In genomic region chr16:85807072-85807471, GRCm38 (mm10) we compare ENCODE assay signal across 8 mouse cellular contexts. TPM values are rescaled to one million over a fixed set of nuclear protein-coding genes. Genes with fewer than 3 reads are reported as not detected.
DNase-seq lines count a peak whose midpoint lies in the region; ATAC-seq lines count a peak whose summit lies in the region.

No protein-coding gene starts in this region.

- ATAC-seq in hindbrain, embryonic 11.5 days (ENCODE audit: low FRiP score) = no peak
- ATAC-seq in heart, embryonic 14.5 days (ENCODE audit: insufficient number of reproducible peaks, insufficient read depth, low FRiP score, low read depth) = no peak
- no peak for ATAC-seq in limb, embryonic 13.5 days (ENCODE audit: low FRiP score, low read depth)

- H3K4me1 ChIP-seq in hindbrain, embryonic 11.5 days (replicated peaks; ENCODE audit: control insufficient read depth, insufficient read depth, low read length) = no peaks in the 10 kb centered on the region
- H3K4me1 ChIP-seq in hindbrain, embryonic 10.5 days (replicated peaks) = peaks cover 21% of the 10 kb centered on the region
- peaks cover 4 to 7% of the 10 kb centered on the region in 2 experiments; a peak in 3 of 4 replicates for H3K4me1 ChIP-seq in heart, embryonic 14.5 days (ENCODE audit: control insufficient read depth in 2 of 2, insufficient read depth in 2 of 2, low read length in 2 of 2)
- peaks cover 23% of the 10 kb centered on the region for H3K4me1 ChIP-seq in limb, embryonic 13.5 days

- H3K9ac ChIP-seq in hindbrain, embryonic 11.5 days (ENCODE audit: low read depth, low read length) = no peak overlapping the region
- H3K9ac ChIP-seq in heart, embryonic 14.5 days (ENCODE audit: low read length) = no peak overlapping the region
- H3K9ac ChIP-seq in limb, embryonic 13.5 days = no peak overlapping the region

- no peak overlapping the region for H3K27ac ChIP-seq in hindbrain, embryonic 11.5 days (ENCODE audit: low read depth, low read length)
- no peak overlapping the region for H3K27ac ChIP-seq in hindbrain, embryonic 10.5 days
- no peak overlapping the region for H3K27ac ChIP-seq in heart, embryonic 14.5 days (replicated peaks in 1 of 2; ENCODE audit: control insufficient read depth in 1 of 2, insufficient read depth in 1 of 2, low read depth in 2 of 2, low read length in 2 of 2)
- H3K27ac ChIP-seq in limb, embryonic 13.5 days = no peak overlapping the region

- no peaks in the 10 kb centered on the region for H3K27me3 ChIP-seq in hindbrain, embryonic 11.5 days (ENCODE audit: control insufficient read depth, insufficient read depth, low read length)
- H3K27me3 ChIP-seq in hindbrain, embryonic 10.5 days (ENCODE audit: insufficient read depth, poor library complexity, severe bottlenecking) = no peaks in the 10 kb centered on the region
- no peaks in the 10 kb centered on the region for H3K27me3 ChIP-seq in heart, embryonic 14.5 days (ENCODE audit: control insufficient read depth, insufficient read depth, low read length)
- H3K27me3 ChIP-seq in limb, embryonic 13.5 days = no peaks in the 10 kb centered on the region

- DNase-seq in hindbrain, embryonic 11.5 days (ENCODE audit: low spot score) = peak; percentile 76
- no peak for DNase-seq in hindbrain, embryonic 10.5 days (ENCODE audit: low spot score)
- DNase-seq in A20 (ENCODE audit: low read depth, low spot score) = peak; percentile 28
- peak; percentile 70 for DNase-seq in adrenal gland, postnatal 14 days
- peak; percentile 77 for DNase-seq in testis, postnatal 10 days (ENCODE audit: low spot score)
- DNase-seq in T-cell, adult 2 months (ENCODE audit: low spot score) = no peak

- H3K9me3 ChIP-seq in hindbrain, embryonic 11.5 days (ENCODE audit: control insufficient read depth, low read length) = no peaks in the 10 kb centered on the region
- no peaks in the 10 kb centered on the region for H3K9me3 ChIP-seq in hindbrain, embryonic 10.5 days
- H3K9me3 ChIP-seq in heart, embryonic 14.5 days (ENCODE audit: control insufficient read depth, low read length) = no peaks in the 10 kb centered on the region
- H3K9me3 ChIP-seq in limb, embryonic 13.5 days = no peaks in the 10 kb centered on the region

- H3K36me3 ChIP-seq in hindbrain, embryonic 11.5 days (ENCODE audit: control insufficient read depth, insufficient read depth, low read length) = no peaks in the 10 kb centered on the region
- H3K36me3 ChIP-seq in hindbrain, embryonic 10.5 days = no peaks in the 10 kb centered on the region
- H3K36me3 ChIP-seq in heart, embryonic 14.5 days (ENCODE audit: control insufficient read depth, insufficient read depth, low read length) = no peaks in the 10 kb centered on the region
- H3K36me3 ChIP-seq in limb, embryonic 13.5 days = no peaks in the 10 kb centered on the region

- 21% methylated on average over 3 of the region's 3 CpGs for WGBS in hindbrain, embryonic 11.5 days
- 26% methylated on average over 3 of the region's 3 CpGs for WGBS in hindbrain, embryonic 10.5 days
- 13% methylated on average over 3 of the region's 3 CpGs for WGBS in heart, embryonic 14.5 days
- WGBS in limb, embryonic 13.5 days = 21% methylated on average over 3 of the region's 3 CpGs

- no peak overlapping the region for H3K4me3 ChIP-seq in hindbrain, embryonic 11.5 days (ENCODE audit: low read depth, low read length)
- H3K4me3 ChIP-seq in hindbrain, embryonic 10.5 days = no peak overlapping the region
- H3K4me3 ChIP-seq in heart, embryonic 14.5 days (ENCODE audit: control insufficient read depth in 1 of 2, insufficient read depth in 1 of 2, low read depth in 1 of 2, low read length in 2 of 2) = no peak overlapping the region
- H3K4me3 ChIP-seq in limb, embryonic 13.5 days = no peak overlapping the region

- no peak overlapping the region for H3K4me2 ChIP-seq in hindbrain, embryonic 11.5 days (replicated peaks; ENCODE audit: low read depth, low read length)
- H3K4me2 ChIP-seq in heart, embryonic 14.5 days (ENCODE audit: low read length) = peak overlapping the region; percentile 53
- peak overlapping the region; percentile 39; the same call in 1 of the 2 replicates for H3K4me2 ChIP-seq in limb, embryonic 13.5 days (replicated peaks)

RNA-seq across cellular contexts. Expression of gene Adamts1, which starts 4.2 kb away (rescaled TPM):
- polyA plus RNA-seq in hindbrain, embryonic 11.5 days (2014; fragmentation: Nextera tagmentation; extraction: Ambion mirVana) = 11.0 and 13.9 TPM in 2 replicates
- 15.8 and 16.3 TPM in 2 replicates for polyA plus RNA-seq in hindbrain, embryonic 10.5 days (2016; fragmentation: Nextera tagmentation; extraction: Ambion mirVana)
- 34.2 and 42.8 TPM in 2 replicates for total RNA-seq in adrenal gland, postnatal 14 days (2021)
- 44.9 and 46.1 TPM in 2 replicates for polyA plus RNA-seq in heart, embryonic 14.5 days (2014; fragmentation: Nextera tagmentation; extraction: Ambion mirVana)
- 53.6 TPM in 2 replicates for polyA plus RNA-seq in limb, embryonic 13.5 days (2015; fragmentation: Nextera tagmentation; extraction: Ambion mirVana)

Comparison
In these comparisons a context has a peak if more than half of its experiments do, and no peak if none do; other contexts are left out.
1. DNase-seq: peak in hindbrain, embryonic 11.5 days (single experiment), A20 (single experiment), adrenal gland, postnatal 14 days (single experiment) and testis, postnatal 10 days (single experiment); none in hindbrain, embryonic 10.5 days (single experiment) and T-cell, adult 2 months (single experiment).